ENCODE assay signal across 15 mouse cellular contexts in genomic region chr14:27051511-27051895, GRCm38 (mm10). TPM values are rescaled to one million over a fixed set of nuclear protein-coding genes. Genes with fewer than 3 reads are reported as not detected.
DNase-seq lines count a peak whose midpoint lies in the region; ATAC-seq lines count a peak whose summit lies in the region.
"Had no signal": no experiment of that assay in that cellular context is flagged by ENCODE, and none has a peak within 500 bp of the region (broad histone marks: within the 10 kb centered on the region; RNA-seq: fewer than 3 reads in every experiment).

No protein-coding gene starts in this region.

- DNase-seq in embryonic facial prominence, embryonic 10.5 days (ENCODE audit: low spot score), result no peak
- no peak for DNase-seq in midbrain, embryonic 14.5 days
- no peak for DNase-seq in adrenal gland, postnatal 10 days
- no peak for DNase-seq in right cerebral cortex, postnatal 36 days (ENCODE audit: low spot score in 2 of 2)
- DNase-seq in cerebellum, postnatal 36 days, result no peak
- no peak for DNase-seq in lung, adult 18-20 months
- DNase-seq: kidney, adult 11 months had no signal

- ATAC-seq in embryonic facial prominence, embryonic 15.5 days (ENCODE audit: insufficient number of reproducible peaks, low FRiP score, low TSS enrichment, low read depth), result 0 out of 2 replicates have a peak, but pooled peaks have one; percentile 24
- no peak for ATAC-seq in hindbrain, embryonic 15.5 days (ENCODE audit: low FRiP score, low read depth)
- ATAC-seq in midbrain, embryonic 14.5 days (ENCODE audit: low FRiP score, low TSS enrichment), result no peak
- ATAC-seq: activated CD4-positive, CD25-positive, alpha-beta regulatory T cell, adult 4 months had no signal

- H3K27me3 ChIP-seq in embryonic facial prominence, embryonic 10.5 days (replicated peaks; ENCODE audit: low read depth, poor library complexity, severe bottlenecking), result no peaks in the 10 kb centered on the region
- no peaks in the 10 kb centered on the region for H3K27me3 ChIP-seq in embryonic facial prominence, embryonic 15.5 days
- H3K27me3 ChIP-seq in hindbrain, embryonic 15.5 days, result no peaks in the 10 kb centered on the region
- peaks cover 14% of the 10 kb centered on the region for H3K27me3 ChIP-seq in midbrain, embryonic 14.5 days (ENCODE audit: control insufficient read depth, insufficient read depth, low read length)
- H3K27me3 ChIP-seq: stomach, embryonic 15.5 days had no signal

- H3K9ac ChIP-seq in embryonic facial prominence, embryonic 15.5 days, result no peak overlapping the region
- H3K9ac ChIP-seq in hindbrain, embryonic 15.5 days, result 0 out of 2 replicates have a peak overlapping the region, but pooled peaks have one; percentile 4
- H3K9ac ChIP-seq in midbrain, embryonic 14.5 days (replicated peaks; ENCODE audit: low read length), result no peak overlapping the region
- H3K9ac ChIP-seq: stomach, embryonic 15.5 days had no signal

- peaks cover 19% of the 10 kb centered on the region for H3K36me3 ChIP-seq in embryonic facial prominence, embryonic 10.5 days (replicated peaks)
- no peaks in the 10 kb centered on the region for H3K36me3 ChIP-seq in embryonic facial prominence, embryonic 15.5 days
- H3K36me3 ChIP-seq in hindbrain, embryonic 15.5 days, result no peaks in the 10 kb centered on the region
- no peaks in the 10 kb centered on the region for H3K36me3 ChIP-seq in midbrain, embryonic 14.5 days (ENCODE audit: control insufficient read depth, insufficient read depth, low read length)
- H3K36me3 ChIP-seq: G1E; stomach, embryonic 15.5 days had no signal

- H3K27ac ChIP-seq in embryonic facial prominence, embryonic 10.5 days (replicated peaks), result peak overlapping the region; percentile 90
- peak overlapping the region; percentile 63 for H3K27ac ChIP-seq in embryonic facial prominence, embryonic 15.5 days (replicated peaks)
- peak overlapping the region; percentile 70 for H3K27ac ChIP-seq in hindbrain, embryonic 15.5 days (replicated peaks)
- peak overlapping the region; percentile 65 for H3K27ac ChIP-seq in midbrain, embryonic 14.5 days (replicated peaks; ENCODE audit: low read depth, low read length)
- H3K27ac ChIP-seq: stomach, embryonic 15.5 days had no signal

- peaks cover 89% of the 10 kb centered on the region for H3K4me1 ChIP-seq in embryonic facial prominence, embryonic 10.5 days
- H3K4me1 ChIP-seq in embryonic facial prominence, embryonic 15.5 days, result peaks cover 42% of the 10 kb centered on the region
- H3K4me1 ChIP-seq in hindbrain, embryonic 15.5 days (replicated peaks), result peaks cover 36% of the 10 kb centered on the region
- peaks cover 27% of the 10 kb centered on the region for H3K4me1 ChIP-seq in midbrain, embryonic 14.5 days (ENCODE audit: control insufficient read depth, insufficient read depth, low read length)

- peak overlapping the region; percentile 41 for H3K4me3 ChIP-seq in embryonic facial prominence, embryonic 10.5 days
- no peak overlapping the region for H3K4me3 ChIP-seq in embryonic facial prominence, embryonic 15.5 days (replicated peaks)
- no peak overlapping the region for H3K4me3 ChIP-seq in hindbrain, embryonic 15.5 days
- H3K4me3 ChIP-seq in midbrain, embryonic 14.5 days (replicated peaks; ENCODE audit: low read depth, low read length), result no peak overlapping the region
- H3K4me3 ChIP-seq: stomach, embryonic 15.5 days had no signal

- H3K4me2 ChIP-seq in embryonic facial prominence, embryonic 15.5 days (replicated peaks), result no peak overlapping the region
- no peak overlapping the region for H3K4me2 ChIP-seq in hindbrain, embryonic 15.5 days
- 0 out of 2 replicates have a peak overlapping the region, but pooled peaks have one; percentile 38 for H3K4me2 ChIP-seq in midbrain, embryonic 14.5 days (ENCODE audit: low read length)
- H3K4me2 ChIP-seq: liver, embryonic 11.5 days; stomach, embryonic 15.5 days had no signal

- 25% methylated on average over 5 of the region's 5 CpGs for WGBS in embryonic facial prominence, embryonic 10.5 days
- WGBS in embryonic facial prominence, embryonic 15.5 days, result 20% methylated on average over 5 of the region's 5 CpGs
- WGBS in hindbrain, embryonic 15.5 days, result 39% methylated on average over 5 of the region's 5 CpGs
- WGBS in midbrain, embryonic 14.5 days, result 21% methylated on average over 5 of the region's 5 CpGs

- no peaks in the 10 kb centered on the region for H3K9me3 ChIP-seq in embryonic facial prominence, embryonic 10.5 days
- H3K9me3 ChIP-seq in embryonic facial prominence, embryonic 15.5 days (replicated peaks), result no peaks in the 10 kb centered on the region
- no peaks in the 10 kb centered on the region for H3K9me3 ChIP-seq in hindbrain, embryonic 15.5 days
- H3K9me3 ChIP-seq in midbrain, embryonic 14.5 days (ENCODE audit: control insufficient read depth, low read length), result no peaks in the 10 kb centered on the region
- H3K9me3 ChIP-seq: G1E; stomach, embryonic 15.5 days had no signal

RNA-seq across cellular contexts. Expression of gene Il17rd, which starts 12.8 kb away (rescaled TPM):
- 9.6 and 10.1 TPM in 2 replicates for polyA plus RNA-seq in embryonic facial prominence, embryonic 10.5 days (2016; fragmentation: Nextera tagmentation; extraction: Ambion mirVana)
- polyA plus RNA-seq in embryonic facial prominence, embryonic 15.5 days (2015; fragmentation: Nextera tagmentation; extraction: Ambion mirVana), result 3.9 and 4.4 TPM in 2 replicates
- polyA plus RNA-seq in hindbrain, embryonic 15.5 days (2015; fragmentation: Nextera tagmentation; extraction: Ambion mirVana), result 2.7 and 3.2 TPM in 2 replicates
- polyA plus RNA-seq in midbrain, embryonic 14.5 days (2014; fragmentation: Nextera tagmentation; extraction: Ambion mirVana), result 2.9 and 3.0 TPM in 2 replicates
- 1 to 10 TPM; 3.9 to 4.7 TPM for total RNA-seq in adrenal gland, postnatal 10 days (2021)
- polyA plus RNA-seq: G1E had no signal

RNA-seq across cellular contexts. Expression of gene Hesx1, which starts 57.3 kb away (rescaled TPM):
- polyA plus RNA-seq in embryonic facial prominence, embryonic 10.5 days (2016; fragmentation: Nextera tagmentation; extraction: Ambion mirVana), result 3.4 and 3.9 TPM in 2 replicates
- polyA plus RNA-seq in embryonic facial prominence, embryonic 15.5 days (2015; fragmentation: Nextera tagmentation; extraction: Ambion mirVana), result 0.28 and 0.39 TPM in 2 replicates
- polyA plus RNA-seq in hindbrain, embryonic 15.5 days (2015; fragmentation: Nextera tagmentation; extraction: Ambion mirVana), result 0.16 and 0.33 TPM in 2 replicates
- not detected in 2 replicates for polyA plus RNA-seq in midbrain, embryonic 14.5 days (2014; fragmentation: Nextera tagmentation; extraction: Ambion mirVana)
- under 1 TPM in 1 of 2 experiments, not detected in 1; 0.36 TPM for total RNA-seq in adrenal gland, postnatal 10 days (2021)
- total RNA-seq: G1E; gastrocnemius, adult 18-20 months; layer of hippocampus, postnatal 14 days had no signal
- polyA plus RNA-seq: G1E had no signal
